Mouse (Mus musculus) embryo, embryonic 11 days (tissue): ENCODE data around the gene Igfl3.
A peak's percentile ranks its signal among the peaks of the same experiment; 100 is the strongest.

Experiments
- DNase-seq: peaks from one replicate; pipeline ENCODE4 v3.0.0-alpha.2; 2015

Igfl3 gene

DNA sequence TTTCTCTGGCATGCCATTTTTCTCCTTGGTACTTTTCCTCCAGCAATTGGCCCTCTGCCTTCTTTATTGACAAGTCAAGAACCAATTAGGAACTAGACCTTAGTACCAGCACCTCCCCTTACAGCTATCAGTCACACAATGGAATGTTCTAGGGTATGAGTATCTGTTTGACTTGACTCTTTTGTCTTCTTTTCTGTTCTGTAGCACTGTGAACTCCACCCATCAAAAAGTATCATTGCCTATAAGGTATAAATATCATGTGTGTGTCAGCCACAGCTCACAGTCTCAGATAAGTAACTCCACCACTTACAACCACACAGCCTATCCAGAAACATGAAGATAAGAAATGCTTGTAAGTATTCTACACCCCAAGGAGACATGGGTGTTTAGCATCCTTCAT lies at the start of gene Igfl3:
TSS of gene Igfl3 (plus strand) at position 301 of the 400 bp plus-strand sequence.
- no peak for DNase-seq

- peak; percentile 20 for DNase-seq
Observed at GRCm38 (mm10) chr7:18210938-18211337, 34.6 kb downstream of the Igfl3 start.

- DNase-seq = no peak
Observed at GRCm38 (mm10) chr7:18214699-18215098, 38.4 kb downstream of the Igfl3 start.
